Mouse (Mus musculus) erythroblast, adult 5-6 weeks (primary cell): Measurements from ENCODE around the gene Aff3. TPM values are rescaled to one million over a fixed set of nuclear protein-coding genes. Genes with fewer than 3 reads are reported as not detected.
A peak's percentile ranks its signal among the peaks of the same experiment; 100 is the strongest.

Experiments
- ATAC-seq: replicated peaks from 2 replicates; pipeline ENCODE4 v1.8.0; 2016; ENCODE audit warnings: moderate number of reproducible peaks, mild to moderate bottlenecking, moderate TSS enrichment, inconsistent platforms; ENCODE audit not compliant: poor library complexity, low FRiP score, severe bottlenecking
- total RNA-seq, 2 experiments: library from RNA; stranded (forward) in 1 of 2; stranded (reverse) in 1 of 2; fragments of 150-400 nt in 1 of 2; fragments of 200-764, 138-1000 nt in 1 of 2; gene quantifications; 2 replicates each; pipeline versions ENCODE4 v1.2.3 to v1.2.4; 2015 to 2017; ENCODE audit warnings: low replicate concordance in 2 of 2

Gene Aff3
- total RNA-seq, 2 experiments from 2014 or later: 2.0 to 15.0 TPM

DNA sequence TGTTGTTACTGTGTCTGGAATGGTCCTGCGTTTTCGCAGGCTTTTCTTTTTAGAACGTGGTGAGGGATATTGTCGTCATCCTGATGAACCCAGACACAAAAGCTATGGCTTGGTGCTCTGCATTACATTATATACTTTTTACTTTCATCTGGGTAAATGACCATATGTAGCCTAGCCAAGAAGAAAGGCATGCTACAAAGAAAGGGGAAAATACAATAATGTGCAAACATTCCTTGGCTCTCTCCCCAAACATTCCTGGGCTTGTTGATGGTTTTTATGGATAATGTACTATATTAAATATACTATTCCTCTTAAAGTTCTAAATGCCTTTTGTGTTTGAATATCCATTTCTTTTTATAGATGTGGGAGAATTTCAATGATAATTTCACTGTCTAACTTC lies 435.9 kb downstream of the Aff3 start:
- ATAC-seq: no peak

DNA sequence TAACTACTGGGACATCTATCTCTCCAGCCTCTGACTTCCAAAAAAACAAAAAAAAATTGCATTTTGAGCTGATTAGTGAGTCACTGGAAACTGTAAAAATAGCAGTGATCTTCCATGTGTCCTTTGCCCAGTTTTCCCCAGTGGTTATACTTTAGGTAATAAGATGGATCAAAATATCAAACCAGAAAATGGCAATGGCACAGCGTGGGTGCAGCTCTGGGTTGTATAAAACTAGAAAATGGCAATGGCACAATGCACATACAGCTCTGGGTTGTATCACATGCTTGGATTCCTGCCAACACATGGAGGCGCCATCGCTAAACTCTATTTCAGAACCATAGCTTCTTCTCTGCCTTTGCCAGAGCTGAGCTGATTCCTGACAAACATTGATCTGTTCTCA lies 439.6 kb downstream of the Aff3 start:
- ATAC-seq: no peak

DNA sequence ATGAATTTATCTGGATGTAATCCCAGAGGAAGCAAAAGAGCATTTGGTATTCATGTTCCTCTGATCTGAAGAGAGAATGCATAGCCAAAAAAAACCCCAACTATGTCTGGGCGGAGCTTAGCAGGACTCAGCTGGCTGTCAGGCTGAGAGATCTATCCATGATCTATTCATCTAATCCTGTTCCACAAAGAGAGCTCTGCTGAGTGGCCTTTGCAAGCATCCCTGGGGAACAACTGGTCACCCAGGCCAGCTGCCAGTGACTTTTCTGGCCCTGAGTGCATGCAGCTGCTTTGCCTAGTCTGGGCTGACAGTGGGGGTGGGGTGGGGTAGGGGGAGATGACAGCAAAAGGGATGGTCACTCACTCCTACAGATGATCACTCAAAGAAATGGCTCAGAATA lies 442.6 kb downstream of the Aff3 start:
- no peak for ATAC-seq

DNA sequence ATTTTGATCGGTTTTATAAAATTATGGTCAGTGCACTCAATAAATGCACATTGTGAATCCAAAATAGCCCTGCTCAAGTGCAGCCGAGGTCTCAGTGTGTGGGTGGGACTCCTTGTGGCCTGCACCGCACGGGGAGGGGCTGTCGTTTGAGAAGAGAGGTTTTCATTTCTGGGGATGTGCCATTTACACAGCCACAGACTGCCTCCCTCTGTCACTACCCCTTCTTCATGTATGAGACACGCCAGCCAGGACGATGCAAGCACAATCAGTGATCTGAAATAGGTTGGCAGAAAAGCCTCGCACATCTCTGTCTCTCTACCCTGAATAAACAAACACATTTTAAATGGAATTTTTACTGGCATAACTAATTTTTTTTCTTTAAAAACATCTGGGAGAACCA lies 443.3 kb downstream of the Aff3 start:
- ATAC-seq: no peak

DNA sequence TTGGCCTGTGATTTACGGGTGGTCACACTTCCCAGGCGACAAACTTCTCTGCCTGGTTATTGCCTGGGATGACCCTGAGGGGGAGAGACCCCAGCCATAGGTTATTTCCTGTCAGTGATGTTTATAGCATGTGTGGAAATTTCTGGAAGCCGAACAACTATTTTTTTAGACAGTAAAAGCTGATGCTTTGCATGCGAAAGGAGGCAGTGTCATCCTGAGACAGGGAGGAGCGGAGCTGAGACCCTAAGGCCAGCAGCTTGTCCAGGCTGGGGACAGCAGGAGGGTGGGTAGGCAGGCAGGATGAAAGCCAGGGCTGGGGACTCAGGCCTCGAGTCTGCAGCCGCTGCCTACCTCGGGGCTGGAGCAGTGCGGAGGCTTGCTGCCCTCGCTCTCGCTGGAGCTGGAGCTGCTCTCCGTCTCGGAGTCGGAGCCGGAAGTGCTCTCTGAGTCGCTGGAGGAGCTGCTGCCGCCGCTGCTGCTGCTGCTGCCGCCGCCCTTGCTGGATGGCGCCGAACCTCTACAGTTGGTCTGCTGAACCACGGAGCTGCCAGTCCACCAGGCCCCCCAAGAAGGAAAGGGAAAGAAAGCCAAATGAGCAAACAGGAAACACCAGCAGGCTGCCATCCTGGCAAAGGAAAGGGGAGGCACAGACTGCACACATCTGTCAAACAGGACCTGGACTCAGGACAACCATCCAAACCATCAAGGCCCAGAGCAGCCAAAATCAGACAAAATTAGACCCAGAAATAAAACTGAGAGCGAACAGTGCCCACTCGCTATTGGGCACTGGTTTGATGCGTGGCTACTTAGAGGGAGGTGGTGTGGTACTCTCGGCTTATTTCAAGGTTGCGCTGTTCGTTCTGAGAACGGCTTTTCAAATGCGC lies 446.6 kb downstream of the Aff3 start:
- no peak for ATAC-seq

DNA sequence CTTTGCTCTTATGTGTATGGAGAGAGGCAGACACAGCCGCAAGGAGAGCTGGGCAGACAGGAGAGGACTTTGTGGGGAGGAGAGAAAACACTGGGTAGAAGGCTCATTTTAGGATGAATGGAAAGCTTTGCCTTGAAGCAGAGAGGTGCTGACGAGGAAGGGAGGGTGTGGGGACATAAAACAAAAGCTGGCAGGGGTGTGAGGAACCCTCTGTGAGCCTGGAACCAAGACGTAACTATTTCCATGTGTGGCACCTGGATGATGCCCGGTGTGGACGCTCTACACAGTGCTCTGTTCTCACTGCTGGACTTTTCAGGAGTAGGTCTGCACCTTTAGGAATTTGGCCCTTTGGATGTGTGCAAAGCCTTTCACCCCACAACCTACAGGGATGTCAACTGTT lies 447.7 kb downstream of the Aff3 start:
- no peak for ATAC-seq

DNA sequence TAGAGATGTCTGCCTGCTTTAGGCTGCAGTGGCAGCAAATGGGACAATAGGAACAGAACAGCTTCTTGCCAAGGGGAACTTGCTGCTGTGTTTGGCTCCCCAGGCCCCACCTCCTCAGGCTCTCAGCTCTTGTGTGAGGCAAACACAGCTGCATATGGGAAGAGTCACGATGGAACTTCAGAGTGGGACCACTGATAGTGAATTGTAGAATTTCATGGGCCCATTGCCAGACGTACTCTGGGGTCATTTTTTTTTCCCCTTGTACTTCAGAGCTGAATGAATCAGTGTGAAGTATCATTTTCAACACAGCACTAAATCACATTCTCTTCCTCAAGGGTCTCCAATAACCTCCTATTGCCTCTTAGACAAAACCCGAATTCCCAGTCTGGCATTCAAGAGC lies 451.4 kb downstream of the Aff3 start:
- no peak for ATAC-seq

DNA sequence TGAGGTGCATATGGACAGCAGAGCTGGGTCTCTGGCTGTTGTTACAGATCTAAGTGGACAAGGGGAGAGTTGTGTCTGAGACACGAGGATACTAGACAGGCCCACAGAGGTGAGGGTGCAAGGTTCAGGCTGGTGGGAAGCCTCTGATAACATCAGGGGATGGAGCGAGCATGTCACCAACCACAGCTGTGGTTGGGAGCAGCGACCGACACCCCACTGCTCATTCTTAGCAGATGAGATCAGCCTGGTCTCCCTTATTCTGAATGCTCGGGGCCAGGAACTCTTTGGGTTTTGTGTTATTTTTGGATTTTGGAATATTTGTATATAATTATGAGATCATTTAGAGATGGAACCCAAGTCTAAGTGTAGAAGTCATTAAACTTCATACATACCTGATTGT lies 452.4 kb downstream of the Aff3 start:
- no peak for ATAC-seq

DNA sequence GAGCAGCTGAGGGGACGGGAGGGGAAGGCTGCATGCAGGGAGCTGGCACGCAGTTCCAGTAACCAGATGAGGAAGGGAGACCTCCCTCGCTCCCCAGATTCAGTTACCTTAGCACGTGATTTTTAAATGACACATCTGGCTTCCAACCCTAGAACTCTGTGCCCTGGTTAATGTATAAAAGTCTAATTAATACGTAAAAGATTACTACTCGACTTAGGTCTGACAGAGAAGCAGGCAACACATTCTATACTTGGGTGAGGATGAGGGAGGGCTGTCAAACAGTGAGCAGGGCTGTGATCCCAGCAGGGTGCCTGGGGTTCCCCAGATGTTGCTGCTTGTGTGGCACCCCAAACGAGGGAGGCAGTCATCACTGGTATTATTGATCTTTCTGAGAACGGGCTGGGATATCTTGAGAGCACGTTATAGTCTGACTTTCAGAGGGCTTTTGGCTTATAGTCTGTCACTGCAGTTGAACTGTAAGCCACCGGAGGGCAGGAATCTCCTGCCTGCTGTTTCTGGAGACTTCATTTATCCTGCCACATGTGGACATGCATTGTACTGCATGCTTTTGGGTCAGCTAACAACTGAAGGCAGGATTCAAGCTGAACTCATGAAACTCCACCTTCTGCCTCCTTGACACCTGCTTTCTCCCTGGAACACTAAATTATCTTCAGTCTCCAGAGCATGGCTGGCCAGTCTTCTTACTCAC lies 462.1 kb downstream of the Aff3 start:
- ATAC-seq: no peak

DNA sequence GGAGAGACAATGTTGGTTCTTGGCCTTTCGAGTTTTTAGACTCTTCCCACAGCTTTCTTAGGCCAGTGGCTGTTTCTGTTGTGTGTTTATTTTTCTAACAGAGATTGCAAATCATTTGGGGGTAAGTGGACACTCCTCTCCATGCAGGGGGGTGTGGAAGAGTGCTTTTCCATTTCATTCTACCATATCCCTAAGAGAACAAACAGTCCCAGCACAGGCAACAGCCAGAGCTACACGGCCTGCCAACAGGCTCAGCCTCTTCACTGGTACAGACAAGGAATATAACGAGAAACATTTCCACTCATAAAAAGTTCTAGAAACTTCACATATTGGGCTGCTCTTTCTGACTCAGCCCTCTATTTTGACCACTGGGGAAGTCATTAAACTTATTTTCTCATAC lies 463.0 kb downstream of the Aff3 start:
- no peak for ATAC-seq

DNA sequence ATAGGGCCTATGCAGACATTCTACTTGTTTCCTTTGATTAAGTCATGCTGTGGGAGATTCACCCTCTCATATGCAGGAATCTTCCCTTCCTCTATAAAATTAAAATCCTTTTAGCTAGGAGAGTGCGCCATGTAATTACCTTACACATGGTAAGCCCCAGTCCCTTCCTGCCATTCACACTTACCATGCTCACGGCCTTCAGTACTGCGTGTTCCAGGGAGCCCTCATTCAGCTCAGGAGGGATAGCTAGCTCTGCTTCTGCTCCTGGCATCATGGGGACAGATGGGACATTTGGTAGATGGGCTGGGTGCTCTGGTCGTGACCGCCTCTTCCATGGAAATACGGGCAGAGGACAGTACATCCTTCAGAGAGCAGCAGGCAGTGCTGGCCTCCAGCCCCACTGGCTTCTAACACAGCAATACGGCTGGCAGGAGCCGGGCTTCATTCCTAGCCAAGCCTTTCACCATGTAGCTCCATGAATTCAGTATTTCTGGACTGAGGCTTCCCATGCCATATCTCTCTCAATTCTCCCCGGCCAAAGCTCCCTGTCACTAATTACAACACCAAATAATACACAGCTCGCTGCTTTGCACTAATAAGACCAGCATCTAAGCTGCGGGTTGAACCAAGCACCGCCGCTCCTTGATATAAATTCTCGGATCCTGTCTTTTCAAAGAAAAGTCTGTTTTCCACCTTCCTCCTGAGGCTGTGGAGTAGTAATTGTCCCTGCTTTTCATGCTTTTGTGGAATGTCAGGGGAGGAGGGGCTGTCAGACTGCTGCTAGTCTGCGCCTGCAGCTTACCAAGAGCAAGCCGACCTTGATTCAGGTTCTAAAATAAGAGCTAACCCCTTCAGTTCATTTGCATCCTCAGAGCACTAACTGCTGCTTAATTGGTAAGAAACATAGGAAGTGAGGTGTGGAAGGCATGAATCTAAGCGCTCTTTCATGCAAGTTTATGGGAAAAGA lies 464.8 kb downstream of the Aff3 start:
- no peak for ATAC-seq

DNA sequence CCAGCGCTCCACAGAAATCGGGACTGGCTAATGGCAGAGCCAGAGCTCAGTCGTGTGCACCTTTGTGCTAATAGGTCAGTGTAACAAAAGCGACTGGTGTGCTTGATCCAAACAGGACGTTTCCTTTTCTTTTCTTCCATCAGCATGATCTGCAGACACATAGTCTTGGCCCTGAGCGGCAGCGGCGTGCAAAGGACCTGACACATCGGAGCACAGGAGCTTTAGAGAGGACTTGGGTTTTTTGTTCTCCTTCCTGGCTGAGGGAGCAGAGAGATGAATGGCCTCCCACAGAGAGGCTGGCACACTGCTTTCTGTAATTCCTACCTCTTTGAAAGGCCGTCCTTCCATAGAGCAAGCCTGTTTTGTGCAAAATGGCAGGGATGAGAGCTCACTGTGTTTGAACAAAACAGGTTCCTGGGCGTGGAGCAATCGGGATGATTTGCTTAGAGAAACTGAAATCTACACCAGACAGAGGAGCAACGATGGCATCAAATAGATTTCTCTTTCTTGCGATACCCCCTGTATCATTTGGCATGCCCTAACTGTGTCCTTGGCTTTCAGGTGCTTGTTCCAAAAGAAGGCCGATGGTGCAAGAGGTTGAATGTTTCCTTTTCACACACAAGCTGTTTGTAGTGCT lies 466.2 kb downstream of the Aff3 start:
- ATAC-seq: no peak

DNA sequence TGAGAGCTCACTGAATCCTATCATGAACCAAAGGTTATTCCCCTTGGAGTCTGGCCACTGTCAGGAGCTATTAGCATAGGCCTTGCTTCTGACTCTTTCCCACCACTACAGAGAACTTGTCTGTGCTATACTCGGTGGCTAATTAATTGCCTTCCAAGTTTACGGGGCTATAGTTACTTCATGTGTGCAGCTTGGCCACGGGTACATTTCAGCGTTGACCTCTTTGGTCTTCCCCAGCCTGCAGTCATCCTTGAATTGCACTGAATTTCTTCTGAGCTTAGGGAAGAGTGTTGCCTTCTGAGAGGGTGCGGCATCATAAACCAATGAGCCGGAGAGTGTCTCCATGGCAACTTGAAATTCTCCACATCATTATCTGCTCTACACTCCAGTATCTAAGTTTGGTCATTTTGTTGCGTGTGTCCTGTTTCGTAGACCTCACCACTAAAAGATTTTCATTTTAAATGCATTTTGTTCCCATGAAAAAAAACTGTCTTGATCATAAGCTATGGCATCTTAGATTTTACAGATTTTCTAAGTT lies 467.5 kb downstream of the Aff3 start:
- ATAC-seq: no peak

DNA sequence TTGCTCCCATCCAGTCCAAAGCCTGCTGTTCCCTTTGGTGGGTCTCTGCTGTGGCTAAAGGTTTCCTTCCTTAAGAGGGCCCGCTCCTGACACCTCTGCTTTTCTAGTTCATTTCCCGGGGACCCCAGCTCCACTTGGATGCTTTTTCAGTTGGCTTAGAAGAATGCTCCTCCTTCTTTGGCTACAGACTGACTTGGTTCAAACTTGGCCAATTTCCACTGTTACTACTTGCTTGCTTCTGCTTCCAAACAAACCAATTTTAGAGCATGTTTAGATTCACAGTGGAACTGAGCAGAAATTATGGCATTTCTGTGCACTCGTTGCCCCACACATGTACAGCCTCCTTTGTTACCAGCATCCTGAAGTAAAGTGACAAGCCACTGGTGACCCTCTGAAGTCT lies 469.0 kb downstream of the Aff3 start:
- ATAC-seq: no peak

DNA sequence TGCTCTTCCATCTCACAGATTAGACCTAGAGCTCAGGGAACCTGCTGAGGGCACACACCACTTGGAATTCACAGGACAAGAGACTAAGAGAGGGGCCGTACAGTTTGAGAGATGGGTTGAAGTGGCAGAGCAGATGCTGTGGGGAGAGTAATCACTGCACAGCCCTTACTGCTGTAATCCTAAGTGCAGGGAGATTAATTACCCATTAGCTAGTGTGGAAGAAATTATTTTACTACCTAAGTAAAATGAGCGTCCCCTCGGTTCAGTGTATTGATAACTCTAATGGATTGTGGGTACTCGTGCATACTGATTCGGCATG lies 478.6 kb downstream of the Aff3 start:
- ATAC-seq: no peak

DNA sequence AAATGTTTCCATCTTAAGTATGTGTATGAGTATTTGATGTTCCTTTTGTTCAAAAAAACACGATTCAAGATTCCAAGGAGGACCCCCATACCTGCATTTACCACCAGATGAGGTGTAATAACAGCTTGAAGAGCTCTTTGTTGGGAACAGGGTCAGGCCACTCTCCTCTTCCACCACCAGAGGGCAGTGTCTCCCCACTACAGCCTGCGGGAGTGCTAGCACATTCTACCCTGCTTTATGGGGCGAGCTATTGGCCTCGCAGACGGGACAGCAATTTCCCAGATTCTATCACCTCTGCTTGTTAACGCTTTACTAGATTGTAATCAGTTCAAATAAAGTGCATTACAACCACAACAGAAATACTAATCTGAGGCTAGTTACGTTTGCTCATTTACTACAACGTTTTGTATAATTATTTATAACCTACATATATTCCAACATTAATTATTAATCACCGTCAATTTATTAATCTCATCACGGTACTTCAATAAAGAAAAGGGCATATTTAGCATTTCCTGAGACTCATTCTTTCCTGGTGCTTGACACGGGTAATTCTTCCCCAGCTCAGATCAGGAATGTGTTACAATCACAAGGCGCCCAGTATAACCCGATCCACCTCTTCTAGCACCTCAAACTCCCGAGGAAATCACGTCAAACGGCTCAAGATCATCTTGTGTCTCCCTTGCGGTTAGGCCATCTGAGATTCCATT lies 479.1 kb downstream of the Aff3 start:
- ATAC-seq: peak; percentile 87

DNA sequence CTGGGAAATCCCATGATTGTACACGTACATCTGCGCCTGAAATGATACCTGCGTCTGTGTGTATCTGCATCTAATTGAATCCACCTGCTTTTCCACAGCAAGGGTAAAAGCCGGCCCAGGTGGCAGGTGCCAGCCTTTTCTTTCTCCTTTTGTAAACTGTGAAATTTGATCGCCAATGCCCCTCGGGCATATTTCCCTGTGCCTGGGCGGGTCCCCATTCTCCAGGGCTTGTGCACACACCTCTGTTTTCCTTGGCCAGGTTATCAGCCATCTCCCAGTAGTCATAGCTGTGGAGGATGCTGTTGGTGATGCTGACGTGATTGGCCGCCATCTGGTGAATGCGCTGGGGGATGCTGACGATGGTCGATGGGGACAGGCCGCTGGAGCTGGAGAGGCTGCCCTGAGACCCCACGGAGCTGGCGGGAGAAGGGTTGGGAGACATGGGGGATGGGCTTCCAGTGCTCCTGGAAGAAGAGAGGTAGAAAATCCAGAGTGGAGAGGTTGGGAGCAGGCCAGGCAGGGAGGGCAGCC lies 483.7 kb downstream of the Aff3 start:
- no peak for ATAC-seq

DNA sequence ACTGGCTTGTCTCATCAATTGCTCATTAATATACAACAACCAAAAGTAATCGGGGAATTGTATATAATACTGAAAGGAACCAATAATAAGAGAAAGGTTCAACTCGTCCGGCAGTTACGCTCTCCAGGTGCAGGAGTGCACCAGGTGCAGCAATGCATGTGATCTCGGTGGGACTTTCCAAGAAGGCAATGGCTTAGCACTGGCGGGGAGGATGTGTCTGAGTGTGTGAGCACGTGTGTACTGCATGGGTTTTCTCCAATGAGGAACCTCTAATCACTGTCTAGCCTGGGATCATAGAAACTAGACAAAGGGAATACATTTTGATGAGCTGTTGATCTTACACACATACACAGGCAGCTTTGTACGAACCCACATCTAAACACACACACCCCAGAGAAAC lies 485.8 kb downstream of the Aff3 start:
- ATAC-seq: no peak

DNA sequence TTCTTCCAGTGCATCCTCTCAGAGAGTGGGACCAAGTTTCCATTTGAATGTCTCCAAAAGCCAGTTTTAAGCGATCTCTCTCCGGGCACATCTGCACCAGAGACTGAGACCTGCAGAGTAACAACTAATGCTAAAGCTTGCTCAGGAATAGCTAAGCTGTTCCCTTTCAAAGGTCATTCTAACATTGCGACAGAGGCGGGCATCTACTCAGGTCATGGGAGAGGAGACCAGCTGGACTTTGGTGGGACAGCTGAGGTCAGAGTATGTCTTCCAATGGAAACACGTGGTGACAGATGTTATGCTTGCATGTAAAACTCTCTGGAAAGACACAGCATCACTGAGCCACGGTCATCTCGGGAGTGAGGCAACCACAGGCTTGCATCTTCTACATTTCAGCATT lies 488.7 kb downstream of the Aff3 start:
- ATAC-seq: no peak
